23 mouse cellular contexts compared by ENCODE assay signal in the genomic region with DNA sequence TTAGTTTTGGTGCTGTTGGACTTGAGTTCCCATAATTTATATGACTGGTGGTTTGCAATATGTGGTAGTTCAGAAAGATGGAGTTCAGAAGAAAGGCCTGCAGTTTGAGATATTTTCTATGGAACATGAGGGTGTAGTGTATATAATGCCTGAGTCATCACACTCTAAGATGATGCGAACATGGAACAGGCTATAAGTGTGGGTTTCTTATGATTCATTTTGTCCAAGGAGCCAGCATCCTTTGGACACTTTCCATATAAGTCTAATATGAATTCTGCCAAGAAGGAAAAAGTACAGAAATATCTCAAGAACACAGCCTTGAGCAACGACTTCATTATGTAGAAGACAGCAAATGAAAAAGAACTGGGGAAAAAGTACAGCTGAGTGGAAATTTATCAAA.
A peak's percentile ranks its signal among the peaks of the same experiment; 100 is the strongest.
DNase-seq lines count a peak whose midpoint lies in the region; ATAC-seq and TF ChIP-seq lines count a peak whose summit lies in the region.
"Had no signal": no experiment of that assay in that cellular context is flagged by ENCODE, and none has a peak within 500 bp of the region (broad histone marks: within the 10 kb centered on the region; RNA-seq: fewer than 3 reads in every experiment).

No protein-coding gene starts in this region.

- peak overlapping the region; percentile 47; the same call in 1 of the 2 replicates for H3K27ac ChIP-seq in left cerebral cortex, adult 2 months
- H3K27ac ChIP-seq in neural tube, embryonic 15.5 days (replicated peaks), result no peak overlapping the region
- H3K27ac ChIP-seq: embryonic facial prominence, embryonic 10.5 days; gastrocnemius, adult 2 months; heart, embryonic 10.5 days; hindbrain, embryonic 13.5 days; hindbrain, postnatal 0 days had no signal

- intact Hi-C loops in left cerebral cortex, adult 2 months (cut with DNase I), result no loop called here

- no peak for DNase-seq in left cerebral cortex, adult 2 months (ENCODE audit: extremely low spot score in 1 of 2, low spot score in 2 of 2)
- DNase-seq in left cerebral cortex, adult 9 months (ENCODE audit: low spot score in 2 of 2), result no peak
- DNase-seq in 3T3-L1 (ENCODE audit: low read depth, low spot score), result peak; percentile 89
- peak; percentile 68 for DNase-seq in brain, adult 2 months (ENCODE audit: low read depth, low spot score)
- no peak for DNase-seq in ovary, postnatal 10 days (ENCODE audit: low spot score)
- DNase-seq: adrenal gland, postnatal 14 days; B cell, adult 2 months; cerebellum, adult 18-20 months; cerebellum, adult 9-11 months; gastrocnemius, adult 2 months; gastrocnemius, postnatal 36 days; heart, adult 11 months; heart, postnatal 14 days had no signal

- H3K27me3 ChIP-seq in neural tube, embryonic 15.5 days (replicated peaks), result no peaks in the 10 kb centered on the region
- H3K27me3 ChIP-seq: hindbrain, embryonic 13.5 days had no signal

- no peak overlapping the region for H3K4me3 ChIP-seq in left cerebral cortex, adult 2 months
- no peak overlapping the region for H3K4me3 ChIP-seq in neural tube, embryonic 15.5 days (replicated peaks)
- H3K4me3 ChIP-seq: embryonic facial prominence, embryonic 10.5 days; erythroblast, embryonic 14.5 days; gastrocnemius, adult 2 months; heart, embryonic 10.5 days; hindbrain, embryonic 13.5 days had no signal

- no peaks in the 10 kb centered on the region for H3K4me1 ChIP-seq in neural tube, embryonic 15.5 days
- H3K4me1 ChIP-seq: embryonic facial prominence, embryonic 10.5 days; heart, embryonic 10.5 days; hindbrain, embryonic 13.5 days had no signal

- no peaks in the 10 kb centered on the region for H3K36me3 ChIP-seq in neural tube, embryonic 15.5 days
- H3K36me3 ChIP-seq: embryonic facial prominence, embryonic 10.5 days; G1E; heart, embryonic 10.5 days; hindbrain, embryonic 13.5 days had no signal

- H3K9ac ChIP-seq in neural tube, embryonic 15.5 days (replicated peaks), result no peak overlapping the region
- H3K9ac ChIP-seq: hindbrain, embryonic 13.5 days had no signal

- whole genome bisulfite sequencing in neural tube, embryonic 15.5 days, result 92% methylated on average over 2 of the region's 2 CpGs

- TF ChIP-seq CTCF in left cerebral cortex, adult 2 months (IDR thresholded peaks at IDR 0.05), result no peak

- no peak overlapping the region for H3K4me2 ChIP-seq in neural tube, embryonic 15.5 days
- H3K4me2 ChIP-seq: hindbrain, embryonic 13.5 days had no signal

- H3K9me3 ChIP-seq in neural tube, embryonic 15.5 days (replicated peaks), result no peaks in the 10 kb centered on the region
- H3K9me3 ChIP-seq: embryonic facial prominence, embryonic 10.5 days; G1E; heart, embryonic 10.5 days; hindbrain, embryonic 13.5 days had no signal

- ATAC-seq in inflammation-experienced regulatory T-cells, adult 6 months, result peak; percentile 2
- ATAC-seq in neural tube, embryonic 15.5 days (ENCODE audit: low FRiP score), result no peak
- ATAC-seq: forebrain, embryonic 16.5 days; hindbrain, postnatal 0 days; intestine, embryonic 16.5 days had no signal

Comparison
In these comparisons a context has a peak if more than half of its experiments do, and no peak if none do; other contexts are left out.
1. DNase-seq: peak in 3T3-L1 (single experiment) and brain, adult 2 months (single experiment); none in left cerebral cortex, adult 2 months (0 of 2), left cerebral cortex, adult 9 months (0 of 2) and ovary, postnatal 10 days (single experiment).